Mouse (Mus musculus): Measurements from ENCODE around the gene Prmt8.

GRCm38 (mm10) chr6:127669313-127669712 is 100.0 kb downstream of the Prmt8 start:
- TF ChIP-seq CTCF (IDR thresholded peaks at IDR 0.05 in 2 of 3, conservative IDR thresholded peaks at IDR 0.05 in 1 of 3; ENCODE audit: control insufficient read depth in 1 of 3, insufficient read depth in 1 of 3, low read depth in 2 of 3, low read length in 3 of 3, poor library complexity in 1 of 3, severe bottlenecking in 1 of 3) (no peak), CHD2 (IDR thresholded peaks at IDR 0.05; ENCODE audit: low read length) (no peak), POLR2A (IDR thresholded peaks at IDR 0.05; ENCODE audit: control insufficient read depth in 1 of 2, insufficient read depth in 1 of 2, low read depth in 1 of 2, low read length in 2 of 2, poor library complexity in 1 of 2) (no peak), POLR2AphosphoS2 (IDR thresholded peaks at IDR 0.05; ENCODE audit: low read length) (no peak), E2F4 (IDR thresholded peaks at IDR 0.05; ENCODE audit: borderline replicate concordance, low read depth, low read length) (no peak), GATA1 (IDR thresholded peaks at IDR 0.05; ENCODE audit: low read depth, low read length) (no peak)
